Mouse (Mus musculus) cortical plate, adult 2 months (tissue): ENCODE data around the gene Borcs6.

Source experiments
- CTCF ChIP-seq: fragments of 200-500 bp; IDR thresholded peaks from 2 replicates; pipeline ENCODE4 v1.5.1; 2011; ENCODE audit warnings: mild to moderate bottlenecking, control low read depth, low read length; ENCODE audit not compliant: insufficient read depth; ENCODE audit errors: extremely low read depth
- POLR2A ChIP-seq: fragments of 200-500 bp; IDR thresholded peaks from 2 replicates; pipeline ENCODE4 v1.6.1; 2011; ENCODE audit warnings: mild to moderate bottlenecking, low read length, control low read depth; ENCODE audit not compliant: insufficient read depth; ENCODE audit errors: extremely low read depth

DNA sequence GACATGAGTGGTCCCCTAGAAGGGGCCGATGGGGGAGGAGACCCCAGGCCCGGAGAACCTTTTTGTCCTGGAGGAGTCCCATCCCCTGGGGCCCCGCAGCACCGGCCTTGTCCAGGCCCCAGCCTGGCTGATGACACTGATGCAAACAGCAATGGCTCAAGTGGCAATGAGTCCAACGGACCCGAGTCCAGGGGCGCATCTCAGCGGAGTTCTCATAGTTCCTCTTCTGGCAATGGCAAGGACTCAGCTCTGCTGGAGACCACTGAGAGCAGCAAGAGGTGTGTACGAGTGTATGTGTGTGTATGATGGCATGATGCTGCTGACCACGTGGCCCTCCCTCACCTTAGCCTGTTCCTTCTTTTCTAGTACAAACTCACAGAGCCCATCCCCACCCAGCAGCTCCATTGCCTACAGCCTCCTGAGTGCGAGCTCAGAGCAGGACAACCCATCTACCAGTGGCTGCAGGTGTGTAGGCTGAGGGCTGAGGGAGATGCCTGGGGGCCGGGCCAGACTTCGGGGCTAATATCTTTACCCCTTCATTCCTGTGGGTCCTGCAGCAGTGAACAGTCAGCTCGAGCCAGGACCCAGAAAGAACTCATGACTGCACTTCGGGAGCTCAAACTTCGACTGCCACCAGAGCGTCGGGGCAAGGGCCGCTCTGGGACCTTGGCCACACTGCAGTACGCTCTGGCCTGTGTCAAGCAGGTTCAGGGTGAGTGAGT lies 41.3 kb downstream of the Borcs6 start:
- TF ChIP-seq POLR2A (no peak), CTCF (no peak)
